Mouse (Mus musculus) sigmoid colon, adult 10 weeks (tissue): ENCODE results near the gene Rtf1. TPM values are rescaled to one million over a fixed set of nuclear protein-coding genes. Genes with fewer than 3 reads are reported as not detected.

Experiments used
- polyA plus RNA-seq: library from polyadenylated mRNA; stranded (reverse); fragments of 350-450 nt; fragmentation: Illumina TruSeq; extraction: RNeasy Lipid Tissue Mini Kit (QIAGEN cat#74804); gene quantifications from one replicate; pipeline ENCODE4 v1.2.3, GENCODE M21; 2014; ENCODE audit warnings: low read depth, low replicate concordance

The Rtf1 gene
- polyA plus RNA-seq = 31.3 TPM

GRCm38 (mm10) chr2:119674525-119675214 lies at the start of gene Rtf1:
TSS of gene Rtf1 (plus strand) at chr2:119675068.

GRCm38 (mm10) chr2:119662220-119663182 lies 12.4 kb upstream of the Rtf1 start, which contains the start of gene Ndufaf1:
TSS of gene Ndufaf1 (minus strand) at chr2:119662827.

GRCm38 (mm10) chr2:119741581-119742411 lies 66.9 kb downstream of the Rtf1 start, which contains the start of gene Itpka:
TSS of gene Itpka (plus strand) at chr2:119742337.

GRCm38 (mm10) chr2:119760251-119760650 lies 85.4 kb downstream of the Rtf1 start, which contains the start of gene Ltk:
TSS of gene Ltk (minus strand) at chr2:119760431.

Other genes starting within 250 kb of the Rtf1 start
- gene Ino80, start 197.4 kb upstream of the Rtf1 start, polyA plus RNA-seq = 26.8 TPM
- gene Exd1, start 127.4 kb upstream of the Rtf1 start, polyA plus RNA-seq = 0.91 TPM
- gene Chp1, start 127.4 kb upstream of the Rtf1 start, polyA plus RNA-seq = 644 TPM
- 26.7 TPM for gene Nusap1, start 56.8 kb upstream of the Rtf1 start, polyA plus RNA-seq
- 9.4 TPM for gene Oip5, start 56.6 kb upstream of the Rtf1 start, polyA plus RNA-seq
- gene Ndufaf1, start 12.2 kb upstream of the Rtf1 start, polyA plus RNA-seq = 53.8 TPM
- 0.22 TPM for gene Itpka, start 67.3 kb downstream of the Rtf1 start, polyA plus RNA-seq
- gene Ltk, start 85.4 kb downstream of the Rtf1 start, polyA plus RNA-seq = not detected
- 1.3 TPM for gene Rpap1, start 112.5 kb downstream of the Rtf1 start, polyA plus RNA-seq
- gene Tyro3, start 122.7 kb downstream of the Rtf1 start, polyA plus RNA-seq = 0.66 TPM
- gene Mga, start 222.2 kb downstream of the Rtf1 start, polyA plus RNA-seq = 42.3 TPM